Mouse (Mus musculus) CH12.LX (cell line): ENCODE data around the gene Ezh2.

ENCODE experiments used
- BHLHE40 ChIP-seq: IDR thresholded peaks from 2 replicates; pipeline ENCODE4 v1.6.1; 2011; ENCODE audit warnings: mild to moderate bottlenecking, low read depth, low read length, improper control_type of control experiment
- CHD1 ChIP-seq: IDR thresholded peaks from 2 replicates; pipeline ENCODE4 v1.6.1; 2012; ENCODE audit warnings: low read depth, low read length, improper control_type of control experiment, inconsistent platforms
- CTCF ChIP-seq, 2 experiments: IDR thresholded peaks in 1 of 2; conservative IDR thresholded peaks in 1 of 2; 2 replicates each; pipeline ENCODE4 v1.5.1; 2011 to 2012; ENCODE audit warnings: low read depth in 2 of 2, low read length in 2 of 2, improper control_type of control experiment in 1 of 2, inconsistent platforms in 1 of 2, mild to moderate bottlenecking in 1 of 2, moderate library complexity in 1 of 2
- EP300 ChIP-seq: IDR thresholded peaks from 2 replicates; pipeline ENCODE4 v1.6.1; 2011; ENCODE audit warnings: low read length, improper control_type of control experiment
- POLR2A ChIP-seq: IDR thresholded peaks from 2 replicates; pipeline ENCODE4 v1.6.1; 2011; ENCODE audit warnings: low read depth, mild to moderate bottlenecking, improper control_type of control experiment, low read length

- TF ChIP-seq BHLHE40 (no peak), EP300 (no peak), POLR2A (no peak; the same call in 1 of the 2 replicates), CTCF (conservative IDR thresholded peaks at IDR 0.05 in 1 of 2, IDR thresholded peaks at IDR 0.05 in 1 of 2; ENCODE audit: low read depth in 2 of 2, low read length in 2 of 2) (no peak), CHD1 (no peak)
Measured at GRCm38 (mm10) chr6:47526446-47526845, 68.7 kb downstream of the Ezh2 start.
